Mouse (Mus musculus) adrenal gland, adult 18-20 months (tissue): ENCODE results near the gene Lrrc55. TPM values are rescaled to one million over a fixed set of nuclear protein-coding genes. Genes with fewer than 3 reads are reported as not detected.

Experiments used
- DNase-seq, 2 experiments: peaks; one replicate each; pipeline ENCODE4 v3.0.0; 2021 to 2022; ENCODE audit warnings: low spot score in 2 of 2
- total RNA-seq, 2 experiments: library from RNA; stranded (reverse); gene quantifications; 1 replicate in 1 of 2; 2 replicates in 1 of 2; pipeline ENCODE4 v1.2.3; 2021

Lrrc55 gene
- total RNA-seq, 2 experiments from 2014 or later = 17.0 to 20.0 TPM

GRCm38 (mm10) chr2:85172071-85172762 is 24.8 kb downstream of the Lrrc55 start:
- DNase-seq = no peak

- DNase-seq = no peak
These were observed 28.7 kb downstream of the Lrrc55 start for GRCm38 (mm10) chr2:85168327-85168726.

- no peak for DNase-seq
These were observed 29.4 kb downstream of the Lrrc55 start for GRCm38 (mm10) chr2:85167624-85168023.

GRCm38 (mm10) chr2:85163311-85164047 is 33.5 kb downstream of the Lrrc55 start:
- DNase-seq = no peak

- DNase-seq = no peak
These were observed 35.3 kb downstream of the Lrrc55 start for GRCm38 (mm10) chr2:85161638-85162093.

- no peak for DNase-seq
These were observed 35.9 kb downstream of the Lrrc55 start for GRCm38 (mm10) chr2:85160901-85161637.

GRCm38 (mm10) chr2:85157382-85157781 is 39.6 kb downstream of the Lrrc55 start:
- DNase-seq = no peak

GRCm38 (mm10) chr2:85156136-85156535 is 40.9 kb downstream of the Lrrc55 start:
- DNase-seq = no peak

GRCm38 (mm10) chr2:85155334-85155733 is 41.7 kb downstream of the Lrrc55 start:
- DNase-seq = peak in 1 of 2 experiments; percentile 13

- no peak for DNase-seq
These were observed 45.8 kb downstream of the Lrrc55 start for GRCm38 (mm10) chr2:85151233-85151632.

- DNase-seq = no peak
These were observed 46.6 kb downstream of the Lrrc55 start for GRCm38 (mm10) chr2:85150373-85150772.

GRCm38 (mm10) chr2:85147481-85147880 is 49.5 kb downstream of the Lrrc55 start:
- DNase-seq = no peak

- DNase-seq = no peak
These were observed 51.7 kb downstream of the Lrrc55 start for GRCm38 (mm10) chr2:85145346-85145745.

GRCm38 (mm10) chr2:85144908-85145307 is 52.1 kb downstream of the Lrrc55 start:
- no peak for DNase-seq

- DNase-seq = no peak
These were observed 56.2 kb downstream of the Lrrc55 start for GRCm38 (mm10) chr2:85140833-85141232.

- no peak for DNase-seq
These were observed 57.2 kb downstream of the Lrrc55 start for GRCm38 (mm10) chr2:85139846-85140245.

GRCm38 (mm10) chr2:85139393-85139792 is 57.6 kb downstream of the Lrrc55 start:
- no peak for DNase-seq

GRCm38 (mm10) chr2:85138143-85138542 is 58.9 kb downstream of the Lrrc55 start:
- no peak for DNase-seq

- DNase-seq = no peak
These were observed 59.3 kb downstream of the Lrrc55 start for GRCm38 (mm10) chr2:85137601-85138140.

- DNase-seq = no peak
These were observed 60.0 kb downstream of the Lrrc55 start for GRCm38 (mm10) chr2:85136831-85137520.

GRCm38 (mm10) chr2:85136089-85136488 is 60.9 kb downstream of the Lrrc55 start, which contains the start of gene Aplnr:
TSS of gene Aplnr (plus strand) at chr2:85136225.
- no peak for DNase-seq
